8 mouse cellular contexts compared by ENCODE assay signal in the genomic region with DNA sequence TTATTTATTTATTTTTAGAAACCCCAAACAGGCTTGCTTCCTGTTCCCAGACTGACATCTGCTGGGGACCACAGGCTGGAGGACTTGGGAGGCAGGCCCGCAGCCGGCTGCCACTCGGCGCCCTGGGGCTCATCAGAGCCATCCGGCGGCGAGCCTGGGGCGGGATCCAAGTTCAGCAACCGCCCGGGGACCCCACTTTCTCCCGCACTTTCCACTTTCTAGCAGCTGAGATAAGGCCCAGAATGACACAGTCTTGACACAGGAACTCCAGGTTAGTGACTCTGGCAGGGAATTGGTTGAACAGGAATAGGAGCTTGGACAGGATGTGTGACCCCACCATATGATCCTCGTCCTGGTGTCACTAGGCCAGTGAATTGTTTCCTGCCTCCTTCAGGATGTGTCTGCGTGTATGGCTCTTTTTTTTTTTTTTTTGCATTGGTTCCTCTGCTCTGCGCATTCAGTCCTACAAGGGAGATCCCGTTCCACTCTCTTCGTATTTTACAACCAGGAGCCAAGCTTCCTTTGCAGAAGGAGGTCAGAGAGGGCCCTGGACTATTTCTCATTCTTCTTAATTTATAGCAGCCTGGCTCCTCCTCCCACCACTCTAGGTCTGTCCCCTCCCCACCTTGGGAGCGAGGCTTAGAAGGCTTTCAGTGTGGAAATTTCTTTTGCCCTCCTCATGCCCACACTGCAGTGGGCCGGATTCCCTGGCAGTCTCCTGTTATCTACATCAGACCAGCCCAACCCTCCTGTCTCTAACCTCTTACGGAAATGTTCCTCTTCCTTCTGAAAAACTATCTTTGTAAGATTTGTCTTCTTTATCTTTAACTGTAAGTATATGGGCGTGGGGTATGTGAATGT.
DNase-seq lines count a peak whose midpoint lies in the region; ATAC-seq and TF ChIP-seq lines count a peak whose summit lies in the region.

No protein-coding gene starts in this region.

- peak overlapping the region; percentile 45 for H3K4me2 ChIP-seq in embryonic facial prominence, embryonic 13.5 days
- peak overlapping the region; percentile 43 for H3K4me2 ChIP-seq in intestine, embryonic 16.5 days (ENCODE audit: low read depth, low read length)
- H3K4me2 ChIP-seq in liver, embryonic 16.5 days (ENCODE audit: low read depth, low read length) = peak overlapping the region; percentile 17
- H3K4me2 ChIP-seq in forebrain, embryonic 12.5 days = no peak overlapping the region

- H3K4me1 ChIP-seq in embryonic facial prominence, embryonic 13.5 days = peaks cover 22% of the 10 kb centered on the region
- 0 out of 2 replicates have a peak, but pooled peaks cover 6% of the 10 kb centered on the region for H3K4me1 ChIP-seq in intestine, embryonic 16.5 days (ENCODE audit: control insufficient read depth, insufficient read depth, low read length)
- peaks cover 10% of the 10 kb centered on the region for H3K4me1 ChIP-seq in liver, embryonic 16.5 days (ENCODE audit: control insufficient read depth, low read depth, low read length)
- peaks cover 8% of the 10 kb centered on the region; the same call in 1 of the 2 replicates for H3K4me1 ChIP-seq in forebrain, embryonic 12.5 days

- peak; percentile 67 for TF ChIP-seq CTCF in layer of hippocampus, adult 2 months (conservative IDR thresholded peaks at IDR 0.05)

- H3K36me3 ChIP-seq in embryonic facial prominence, embryonic 13.5 days = no peaks in the 10 kb centered on the region
- no peaks in the 10 kb centered on the region for H3K36me3 ChIP-seq in intestine, embryonic 16.5 days (ENCODE audit: control insufficient read depth, insufficient read depth, low read length)
- no peaks in the 10 kb centered on the region for H3K36me3 ChIP-seq in liver, embryonic 16.5 days (ENCODE audit: control insufficient read depth, insufficient read depth)
- no peaks in the 10 kb centered on the region for H3K36me3 ChIP-seq in forebrain, embryonic 12.5 days (replicated peaks)

- H3K27me3 ChIP-seq in embryonic facial prominence, embryonic 13.5 days = peaks cover 3% of the 10 kb centered on the region; the same call in 1 of the 2 replicates
- no peaks in the 10 kb centered on the region for H3K27me3 ChIP-seq in intestine, embryonic 16.5 days (replicated peaks; ENCODE audit: control insufficient read depth, insufficient read depth, low read length)
- H3K27me3 ChIP-seq in liver, embryonic 16.5 days (ENCODE audit: control insufficient read depth, insufficient read depth, low read depth, low read length) = no peaks in the 10 kb centered on the region
- 0 out of 2 replicates have a peak, but pooled peaks cover 3% of the 10 kb centered on the region for H3K27me3 ChIP-seq in forebrain, embryonic 12.5 days

- 21% methylated on average over 20 of the region's 20 CpGs for WGBS in embryonic facial prominence, embryonic 13.5 days
- 30% methylated on average over 20 of the region's 20 CpGs for WGBS in intestine, embryonic 16.5 days
- WGBS in liver, embryonic 16.5 days (ENCODE audit: insufficient replicate concordance) = 16% methylated on average over 20 of the region's 20 CpGs
- 39% methylated on average over 20 of the region's 20 CpGs for WGBS in forebrain, embryonic 12.5 days

- H3K4me3 ChIP-seq in layer of hippocampus, adult 2 months = no peak overlapping the region
- H3K4me3 ChIP-seq in embryonic facial prominence, embryonic 13.5 days = no peak overlapping the region
- no peak overlapping the region for H3K4me3 ChIP-seq in intestine, embryonic 16.5 days (ENCODE audit: low read length)
- H3K4me3 ChIP-seq in liver, embryonic 16.5 days (ENCODE audit: low read depth, low read length) = no peak overlapping the region
- H3K4me3 ChIP-seq in forebrain, embryonic 12.5 days (replicated peaks) = no peak overlapping the region

- H3K9me3 ChIP-seq in embryonic facial prominence, embryonic 13.5 days = no peaks in the 10 kb centered on the region
- H3K9me3 ChIP-seq in intestine, embryonic 16.5 days (ENCODE audit: control insufficient read depth, low read length) = no peaks in the 10 kb centered on the region
- H3K9me3 ChIP-seq in liver, embryonic 16.5 days (replicated peaks; ENCODE audit: control insufficient read depth, low read length) = no peaks in the 10 kb centered on the region
- no peaks in the 10 kb centered on the region for H3K9me3 ChIP-seq in forebrain, embryonic 12.5 days

- H3K27ac ChIP-seq in layer of hippocampus, adult 2 months = no peak overlapping the region
- H3K27ac ChIP-seq in embryonic facial prominence, embryonic 13.5 days = peak overlapping the region; percentile 48; the same call in 1 of the 2 replicates
- H3K27ac ChIP-seq in intestine, embryonic 16.5 days (ENCODE audit: low read length) = peak overlapping the region; percentile 31; the same call in 1 of the 2 replicates
- H3K27ac ChIP-seq in liver, embryonic 16.5 days (ENCODE audit: low read length) = no peak overlapping the region
- no peak overlapping the region for H3K27ac ChIP-seq in forebrain, embryonic 12.5 days

- no peak for ATAC-seq in embryonic facial prominence, embryonic 13.5 days (ENCODE audit: insufficient number of reproducible peaks, insufficient read depth, low FRiP score, low TSS enrichment, low read depth)
- ATAC-seq in intestine, embryonic 16.5 days = peak; percentile 71
- peak; percentile 43 for ATAC-seq in liver, embryonic 16.5 days (ENCODE audit: low read depth)
- no peak for ATAC-seq in forebrain, embryonic 12.5 days (ENCODE audit: low FRiP score)
- no peak for ATAC-seq in activated CD4-positive, CD25-positive, alpha-beta regulatory T cell, adult 4 months

- no peak for DNase-seq in layer of hippocampus, adult 2 months (ENCODE audit: low spot score in 2 of 2)
- DNase-seq in layer of hippocampus, postnatal 36 days = no peak
- no peak for DNase-seq in ovary, postnatal 36 days (ENCODE audit: low spot score)

- no peak overlapping the region for H3K9ac ChIP-seq in embryonic facial prominence, embryonic 13.5 days
- peak overlapping the region; percentile 58 for H3K9ac ChIP-seq in intestine, embryonic 16.5 days (ENCODE audit: low read depth, low read length)
- peak overlapping the region; percentile 2; the same call in 1 of the 2 replicates for H3K9ac ChIP-seq in liver, embryonic 16.5 days (ENCODE audit: low read depth, low read length)
- H3K9ac ChIP-seq in forebrain, embryonic 12.5 days = no peak overlapping the region

Comparison
In these comparisons a context has a peak if more than half of its experiments do, and no peak if none do; other contexts are left out.
1. H3K27ac ChIP-seq: peak in embryonic facial prominence, embryonic 13.5 days (single experiment) and intestine, embryonic 16.5 days (single experiment); none in layer of hippocampus, adult 2 months (single experiment), liver, embryonic 16.5 days (single experiment) and forebrain, embryonic 12.5 days (single experiment).
2. ATAC-seq: peak in intestine, embryonic 16.5 days (single experiment) and liver, embryonic 16.5 days (single experiment); none in embryonic facial prominence, embryonic 13.5 days (single experiment), forebrain, embryonic 12.5 days (single experiment) and activated CD4-positive, CD25-positive, alpha-beta regulatory T cell, adult 4 months (single experiment).
3. H3K9ac ChIP-seq: peak in intestine, embryonic 16.5 days (single experiment) and liver, embryonic 16.5 days (single experiment); none in embryonic facial prominence, embryonic 13.5 days (single experiment) and forebrain, embryonic 12.5 days (single experiment).